Mouse (Mus musculus): ENCODE data around the gene Sgsm3. TPM values are rescaled to one million over a fixed set of nuclear protein-coding genes. Genes with fewer than 3 reads are reported as not detected.

Sgsm3 gene
- total RNA-seq, 2 experiments from 2014 or later, result 93.0 to 112 TPM

GRCm38 (mm10) chr15:81050488-81050887 is 72.9 kb downstream of the Sgsm3 start:
- Histone ChIP-seq H3K4me3 (no peak overlapping the region), H3K27ac (no peak overlapping the region)
- intact Hi-C loops (cut with DNase I), result no loop called here
- no peak for TF ChIP-seq CTCF (IDR thresholded peaks at IDR 0.05)
- DNase-seq (ENCODE audit: extremely low spot score in 1 of 2, low spot score in 2 of 2), result no peak

- no peak overlapping the region for H3K4me3 ChIP-seq
- TF ChIP-seq CTCF (IDR thresholded peaks at IDR 0.05), result no peak
- DNase-seq (ENCODE audit: extremely low spot score in 1 of 2, low spot score in 2 of 2), result no peak
- no peak overlapping the region for H3K27ac ChIP-seq
- intact Hi-C loops (cut with DNase I), result no loop called here
Measured at GRCm38 (mm10) chr15:81052491-81052890, 74.9 kb downstream of the Sgsm3 start.

- Histone ChIP-seq H3K27ac (no peak overlapping the region), H3K4me3 (no peak overlapping the region)
- no peak for TF ChIP-seq CTCF (IDR thresholded peaks at IDR 0.05)
- intact Hi-C loops (cut with DNase I), result no loop called here
- no peak for DNase-seq (ENCODE audit: extremely low spot score in 1 of 2, low spot score in 2 of 2)
Measured at GRCm38 (mm10) chr15:81055488-81055887, 77.9 kb downstream of the Sgsm3 start.

GRCm38 (mm10) chr15:81057736-81058135 is 80.2 kb downstream of the Sgsm3 start:
- H3K27ac ChIP-seq, result no peak overlapping the region
- DNase-seq (ENCODE audit: extremely low spot score in 1 of 2, low spot score in 2 of 2), result no peak
- intact Hi-C loops (cut with DNase I), result no loop called here
- H3K4me3 ChIP-seq, result no peak overlapping the region
- no peak for TF ChIP-seq CTCF (IDR thresholded peaks at IDR 0.05)

GRCm38 (mm10) chr15:81060975-81061374 is 83.4 kb downstream of the Sgsm3 start:
- DNase-seq (ENCODE audit: extremely low spot score in 1 of 2, low spot score in 2 of 2), result no peak
- intact Hi-C loops (cut with DNase I), result no loop called here
- Histone ChIP-seq H3K27ac (no peak overlapping the region), H3K4me3 (no peak overlapping the region)
- TF ChIP-seq CTCF (IDR thresholded peaks at IDR 0.05), result no peak; the same call in 1 of the 2 replicates

Small RNA genes within 50 kb of the gene (microRNA-seq; reads per million reads assigned to microRNA genes)
- gene Mir5113, result 17.3 to 17.9 reads per million in 2 experiments

Other genes starting within 250 kb of the Sgsm3 start
- gene Adsl, start 29.3 kb upstream of the Sgsm3 start, total RNA-seq (2021), result 10 to 100 TPM; 26.3 to 27.8 TPM
- gene Mrtfa, start 213.0 kb downstream of the Sgsm3 start, total RNA-seq (2021), result 10 to 100 TPM; 71.2 to 75.8 TPM

All from left cerebral cortex, adult 2 months (tissue).